Mouse (Mus musculus): ENCODE measurements at regions not wholly inside any gene's neighbourhood (a gene's known extent, or its start where the extent isn't known, plus 50 kb on each side); places are given as distances from the start of the nearest gene placed in this dataset.
"Not testable (repeated sequence)": the region's sequence is repeated elsewhere in the genome, so short reads cannot be mapped to it uniquely, and the experiment has no call there.

- DNase-seq (ENCODE audit: low read depth) = no peak
These were observed 80.1 kb upstream of the Cyp2b13 start for GRCm38 (mm10) chr7:25981167-25981566.

DNA sequence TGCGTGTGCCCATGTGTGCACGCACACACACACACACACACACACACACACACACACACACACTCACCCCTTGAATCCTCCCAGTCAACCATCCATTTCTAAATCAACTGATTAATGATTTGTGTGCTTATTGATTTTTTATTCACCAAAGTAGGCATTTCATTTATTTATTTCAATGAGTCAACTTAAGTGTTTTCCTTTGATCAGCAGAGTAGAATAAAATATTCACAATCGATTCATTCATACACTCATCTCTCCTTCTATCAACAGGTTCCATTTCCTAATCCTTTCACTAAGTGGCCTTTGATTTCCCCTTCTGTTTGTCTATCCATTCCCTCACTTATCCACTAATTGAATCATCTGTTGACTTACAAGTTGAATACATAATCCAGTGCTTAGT is 74.3 kb upstream of the Cyp2b13 start:
- DNase-seq (ENCODE audit: low read depth) = no peak

DNA sequence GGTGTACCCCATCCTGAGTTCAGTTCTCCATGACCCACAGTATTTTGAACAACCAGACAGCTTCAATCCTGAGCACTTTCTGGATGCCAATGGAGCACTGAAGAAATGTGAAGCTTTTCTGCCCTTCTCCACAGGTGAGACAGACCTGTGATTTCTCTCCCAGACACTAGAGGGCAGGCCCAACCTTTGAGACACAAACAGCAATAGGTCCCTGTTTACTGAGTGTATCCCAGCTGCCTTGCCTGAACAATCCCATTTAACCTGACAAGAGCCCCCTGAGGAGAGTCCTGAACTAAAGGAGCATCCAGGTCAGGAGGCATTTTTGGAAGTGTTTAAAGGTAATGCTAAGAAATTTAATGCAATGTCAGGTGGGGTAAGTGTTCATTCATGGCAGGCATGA is 73.0 kb upstream of the Cyp2b13 start:
- no peak for DNase-seq (ENCODE audit: low read depth)

DNA sequence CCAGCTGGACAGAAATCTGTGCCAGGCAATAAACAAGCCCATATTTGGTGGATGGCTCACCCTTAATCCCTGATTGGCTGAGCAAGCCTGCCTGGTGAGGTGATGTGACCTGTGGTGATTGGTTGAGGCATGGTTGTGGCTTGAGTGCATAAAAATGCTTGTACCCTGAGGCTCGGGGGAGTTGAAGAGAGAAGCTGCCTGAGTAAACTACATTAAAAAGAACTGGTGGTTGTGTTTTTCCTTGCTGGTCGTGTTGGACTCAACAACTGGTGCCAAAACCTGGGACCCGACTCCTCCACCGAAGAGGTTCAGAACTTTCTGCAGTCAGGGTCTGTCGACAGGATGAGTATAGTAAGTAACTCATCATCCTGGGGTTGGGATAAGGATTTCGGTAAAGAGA is 55.4 kb upstream of the Cyp2b13 start:
- DNase-seq (ENCODE audit: low read depth) = not testable (repeated sequence)

- peak; percentile 50 for DNase-seq (ENCODE audit: low read depth)
These were observed 53.2 kb upstream of the Cyp2b13 start for GRCm38 (mm10) chr7:26008056-26008455.
